Mouse (Mus musculus) T-helper 2 cell (primary cell): ENCODE data around the gene Rgl3.

Experiments
- in situ Hi-C: fragments of 300-600 bp; cut with MboI, MseI; formaldehyde crosslinking; loops from one replicate; pipeline ENCODE4 v1.15.1; 2025; ENCODE audit warnings: high pct_unique_total_duplicates

Gene Rgl3

DNA sequence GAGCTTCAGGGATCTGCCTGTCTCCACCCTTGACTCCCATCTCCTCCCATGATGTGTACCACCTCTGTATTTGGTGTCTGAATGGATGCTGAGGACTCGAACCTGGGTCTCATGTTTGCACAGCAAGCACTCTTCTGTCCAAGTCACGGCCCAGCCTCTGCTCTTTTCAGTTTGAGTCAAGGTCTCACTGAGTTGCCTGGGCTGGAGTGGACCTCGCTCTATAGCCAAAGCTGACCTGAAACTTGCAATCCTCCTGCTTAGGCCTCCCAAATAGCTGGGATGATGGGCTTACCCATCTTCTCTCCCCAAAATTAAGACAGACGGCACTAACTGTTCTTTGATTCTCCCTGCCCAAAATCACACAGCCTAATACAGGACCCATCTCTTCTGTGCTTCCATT lies 66.2 kb downstream of the Rgl3 start:
- in situ Hi-C loops: no loop called here
